8 mouse cellular contexts compared by ENCODE assay signal in genomic region chr3:96563911-96564632, GRCm38 (mm10). TPM values are rescaled to one million over a fixed set of nuclear protein-coding genes. Genes with fewer than 3 reads are reported as not detected.
DNase-seq lines count a peak whose midpoint lies in the region; ATAC-seq and TF ChIP-seq lines count a peak whose summit lies in the region.

No protein-coding gene starts in this region.

- DNase-seq in layer of hippocampus, adult 2 months (ENCODE audit: low spot score in 2 of 2): no peak
- DNase-seq in layer of hippocampus, adult 8-10 months (ENCODE audit: low spot score in 2 of 2): no peak
- DNase-seq in limb, embryonic 14.5 days (ENCODE audit: low spot score): no peak
- DNase-seq in layer of hippocampus, adult 11-12 months (ENCODE audit: low spot score): no peak
- DNase-seq in right cerebral cortex, postnatal 10 days (ENCODE audit: low spot score in 2 of 2): no peak
- DNase-seq in thymus, postnatal 25 days: no peak

- ATAC-seq in heart, embryonic 14.5 days (ENCODE audit: insufficient number of reproducible peaks, insufficient read depth, low FRiP score, low read depth): peak; percentile 8; the same call in 1 of the 2 replicates
- no peak; the same call in 1 of the 2 replicates for ATAC-seq in limb, embryonic 14.5 days (ENCODE audit: low FRiP score, low read depth)
- ATAC-seq in neural tube, embryonic 15.5 days (ENCODE audit: low FRiP score): no peak

- peaks cover 15 to 23% of the 10 kb centered on the region in 2 experiments for H3K4me1 ChIP-seq in heart, embryonic 14.5 days (ENCODE audit: control insufficient read depth in 2 of 2, insufficient read depth in 2 of 2, low read length in 2 of 2)
- H3K4me1 ChIP-seq in limb, embryonic 14.5 days (ENCODE audit: control insufficient read depth, insufficient read depth, low read length): peaks cover 28% of the 10 kb centered on the region
- peaks cover 31% of the 10 kb centered on the region for H3K4me1 ChIP-seq in neural tube, embryonic 15.5 days

- H3K27me3 ChIP-seq in heart, embryonic 14.5 days (ENCODE audit: control insufficient read depth, insufficient read depth, low read length): no peaks in the 10 kb centered on the region
- H3K27me3 ChIP-seq in limb, embryonic 14.5 days (ENCODE audit: control insufficient read depth, insufficient read depth, low read length): no peaks in the 10 kb centered on the region
- no peaks in the 10 kb centered on the region for H3K27me3 ChIP-seq in neural tube, embryonic 15.5 days (replicated peaks)

- no peak for TF ChIP-seq CTCF in layer of hippocampus, adult 2 months (conservative IDR thresholded peaks at IDR 0.05)

- peak overlapping the region; percentile 6; the same call in 1 of the 2 replicates for H3K9ac ChIP-seq in heart, embryonic 14.5 days (ENCODE audit: low read length)
- no peak overlapping the region for H3K9ac ChIP-seq in limb, embryonic 14.5 days (ENCODE audit: low read depth, low read length, severe bottlenecking)
- no peak overlapping the region for H3K9ac ChIP-seq in neural tube, embryonic 15.5 days (replicated peaks)

- no peak for TF ChIP-seq POLR2A in limb, embryonic 14.5 days (IDR thresholded peaks at IDR 0.05; ENCODE audit: borderline replicate concordance, extremely low read depth, insufficient read depth, insufficient read length)

- no peak overlapping the region for H3K4me3 ChIP-seq in layer of hippocampus, adult 2 months
- H3K4me3 ChIP-seq in heart, embryonic 14.5 days (ENCODE audit: control insufficient read depth in 1 of 2, insufficient read depth in 1 of 2, low read depth in 1 of 2, low read length in 2 of 2): no peak overlapping the region
- no peak overlapping the region for H3K4me3 ChIP-seq in limb, embryonic 14.5 days (replicated peaks; ENCODE audit: low read length)
- no peak overlapping the region for H3K4me3 ChIP-seq in neural tube, embryonic 15.5 days (replicated peaks)

- H3K9me3 ChIP-seq in heart, embryonic 14.5 days (ENCODE audit: control insufficient read depth, low read length): no peaks in the 10 kb centered on the region
- no peaks in the 10 kb centered on the region for H3K9me3 ChIP-seq in limb, embryonic 14.5 days (ENCODE audit: control insufficient read depth, low read length)
- no peaks in the 10 kb centered on the region for H3K9me3 ChIP-seq in neural tube, embryonic 15.5 days (replicated peaks)

- H3K36me3 ChIP-seq in heart, embryonic 14.5 days (ENCODE audit: control insufficient read depth, insufficient read depth, low read length): peaks cover 29% of the 10 kb centered on the region
- peaks cover 25% of the 10 kb centered on the region for H3K36me3 ChIP-seq in limb, embryonic 14.5 days (ENCODE audit: control insufficient read depth, insufficient read depth, low read length)
- peaks cover 15% of the 10 kb centered on the region for H3K36me3 ChIP-seq in neural tube, embryonic 15.5 days

- H3K4me2 ChIP-seq in heart, embryonic 14.5 days (ENCODE audit: low read length): peak overlapping the region; percentile 8; the same call in 1 of the 2 replicates
- H3K4me2 ChIP-seq in limb, embryonic 14.5 days (replicated peaks; ENCODE audit: low read depth, low read length, severe bottlenecking): no peak overlapping the region
- no peak overlapping the region for H3K4me2 ChIP-seq in neural tube, embryonic 15.5 days

- H3K27ac ChIP-seq in layer of hippocampus, adult 2 months: peak overlapping the region; percentile 77
- H3K27ac ChIP-seq in heart, embryonic 14.5 days (replicated peaks in 1 of 2; ENCODE audit: control insufficient read depth in 1 of 2, insufficient read depth in 1 of 2, low read depth in 2 of 2, low read length in 2 of 2): peak overlapping the region; percentile 79 to 82
- H3K27ac ChIP-seq in limb, embryonic 14.5 days (replicated peaks; ENCODE audit: low read depth, low read length): peak overlapping the region; percentile 55; the same call in 1 of the 2 replicates
- H3K27ac ChIP-seq in neural tube, embryonic 15.5 days (replicated peaks): peak overlapping the region; percentile 45; the same call in 1 of the 2 replicates

- 40% methylated on average over 10 of the region's 10 CpGs for WGBS in heart, embryonic 14.5 days
- WGBS in limb, embryonic 14.5 days: 41% methylated on average over 10 of the region's 10 CpGs
- 73% methylated on average over 10 of the region's 10 CpGs for WGBS in neural tube, embryonic 15.5 days

RNA-seq across cellular contexts. Expression of gene Txnip, which starts 6.3 kb away (rescaled TPM):
- 10 to 100 TPM; 22.6 to 36.4 TPM for total RNA-seq in layer of hippocampus, adult 2 months (2021)
- total RNA-seq in layer of hippocampus, adult 8-10 months (2022): 10 to 100 TPM; 23.9 to 39.1 (median 31.6) TPM
- 257 and 262 TPM in 2 replicates for polyA plus RNA-seq in heart, embryonic 14.5 days (2014; fragmentation: Nextera tagmentation; extraction: Ambion mirVana)
- 211 and 272 TPM in 2 replicates for polyA plus RNA-seq in limb, embryonic 14.5 days (2012; rRNA removed)
- polyA plus RNA-seq in limb, embryonic 14.5 days (2014; fragmentation: Nextera tagmentation; extraction: Ambion mirVana): 167 and 172 TPM in 2 replicates
- polyA plus RNA-seq in neural tube, embryonic 15.5 days (2015; fragmentation: Nextera tagmentation; extraction: Ambion mirVana): 52.5 and 72.5 TPM in 2 replicates

RNA-seq across cellular contexts. Expression of gene Gm16253, which starts 12.7 kb away (rescaled TPM):
- not detected for total RNA-seq in layer of hippocampus, adult 2 months (2021)
- not detected for total RNA-seq in layer of hippocampus, adult 8-10 months (2022)
- polyA plus RNA-seq in heart, embryonic 14.5 days (2014; fragmentation: Nextera tagmentation; extraction: Ambion mirVana): 0.68 and 0.81 TPM in 2 replicates
- 0.19 TPM in 1 of 2 replicates, not detected in the other for polyA plus RNA-seq in limb, embryonic 14.5 days (2012; rRNA removed)
- polyA plus RNA-seq in limb, embryonic 14.5 days (2014; fragmentation: Nextera tagmentation; extraction: Ambion mirVana): 0.37 and 1.3 TPM in 2 replicates
- polyA plus RNA-seq in neural tube, embryonic 15.5 days (2015; fragmentation: Nextera tagmentation; extraction: Ambion mirVana): 1.8 TPM in 2 replicates

RNA-seq across cellular contexts. Expression of gene Polr3gl, which starts 29.9 kb away (rescaled TPM):
- 10 to 100 TPM; 32.1 to 34.4 TPM for total RNA-seq in layer of hippocampus, adult 2 months (2021)
- total RNA-seq in layer of hippocampus, adult 8-10 months (2022): 10 to 100 TPM; 30.1 to 38.6 (median 32.5) TPM
- polyA plus RNA-seq in heart, embryonic 14.5 days (2014; fragmentation: Nextera tagmentation; extraction: Ambion mirVana): 25.5 and 28.7 TPM in 2 replicates
- polyA plus RNA-seq in limb, embryonic 14.5 days (2012; rRNA removed): 36.5 and 51.7 TPM in 2 replicates
- 11.9 and 15.3 TPM in 2 replicates for polyA plus RNA-seq in limb, embryonic 14.5 days (2014; fragmentation: Nextera tagmentation; extraction: Ambion mirVana)
- polyA plus RNA-seq in neural tube, embryonic 15.5 days (2015; fragmentation: Nextera tagmentation; extraction: Ambion mirVana): 35.2 and 35.8 TPM in 2 replicates

RNA-seq across cellular contexts. Expression of gene Ankrd34a, which starts 32.4 kb away (rescaled TPM):
- total RNA-seq in layer of hippocampus, adult 2 months (2021): 10 to 100 TPM; 55.2 to 56.7 TPM
- total RNA-seq in layer of hippocampus, adult 8-10 months (2022): 10 to 100 TPM; 49.5 to 56.2 (median 52.6) TPM
- 8.4 and 8.5 TPM in 2 replicates for polyA plus RNA-seq in heart, embryonic 14.5 days (2014; fragmentation: Nextera tagmentation; extraction: Ambion mirVana)
- 1.8 and 2.7 TPM in 2 replicates for polyA plus RNA-seq in limb, embryonic 14.5 days (2012; rRNA removed)
- polyA plus RNA-seq in limb, embryonic 14.5 days (2014; fragmentation: Nextera tagmentation; extraction: Ambion mirVana): 2.7 TPM in 2 replicates
- polyA plus RNA-seq in neural tube, embryonic 15.5 days (2015; fragmentation: Nextera tagmentation; extraction: Ambion mirVana): 18.6 and 21.0 TPM in 2 replicates

RNA-seq across cellular contexts. Expression of gene Lix1l, which starts 36.9 kb away (rescaled TPM):
- 10 to 100 TPM; 29.0 to 29.1 TPM for total RNA-seq in layer of hippocampus, adult 2 months (2021)
- 10 to 100 TPM; 29.9 to 34.2 (median 31.4) TPM for total RNA-seq in layer of hippocampus, adult 8-10 months (2022)
- 5.6 and 6.7 TPM in 2 replicates for polyA plus RNA-seq in heart, embryonic 14.5 days (2014; fragmentation: Nextera tagmentation; extraction: Ambion mirVana)
- 84.2 and 99.6 TPM in 2 replicates for polyA plus RNA-seq in limb, embryonic 14.5 days (2012; rRNA removed)
- 8.9 and 10.4 TPM in 2 replicates for polyA plus RNA-seq in limb, embryonic 14.5 days (2014; fragmentation: Nextera tagmentation; extraction: Ambion mirVana)
- polyA plus RNA-seq in neural tube, embryonic 15.5 days (2015; fragmentation: Nextera tagmentation; extraction: Ambion mirVana): 5.6 and 6.3 TPM in 2 replicates
